In the genomic region with DNA sequence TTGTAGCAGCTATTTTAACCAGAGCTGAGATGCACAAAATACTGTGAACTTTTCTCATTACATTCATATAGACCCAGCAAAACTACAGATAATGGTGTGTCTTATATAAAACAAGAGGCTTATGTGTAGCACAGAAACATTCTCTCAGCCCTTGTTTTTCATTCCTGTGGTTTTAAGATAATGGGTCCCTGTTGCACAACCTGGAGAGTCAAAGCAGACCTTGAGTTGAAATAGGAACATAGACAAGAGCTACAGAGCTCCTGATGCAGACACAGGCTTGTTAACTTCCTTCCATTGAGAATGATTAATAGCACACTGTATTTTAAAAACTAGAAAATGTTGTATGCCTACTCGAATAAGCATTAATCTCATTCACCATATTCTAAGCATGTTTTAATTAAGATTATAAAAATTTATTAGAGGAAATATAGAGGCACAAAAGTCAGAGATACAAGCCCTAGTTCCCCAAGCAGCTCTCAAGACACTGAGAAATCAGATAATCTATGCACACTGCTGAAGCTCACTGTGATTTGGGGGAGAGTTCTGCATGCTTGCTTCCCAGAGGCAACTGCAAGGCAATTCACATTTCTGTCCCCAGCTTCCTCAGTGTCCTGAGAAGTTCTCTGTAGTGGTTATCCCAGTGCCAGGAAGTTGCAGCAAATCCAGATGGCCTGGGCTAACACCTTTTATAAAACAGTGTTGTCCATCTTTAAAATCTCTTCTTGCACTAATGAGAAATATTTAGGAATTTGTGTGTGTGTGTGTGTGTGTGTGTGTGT, we compare ENCODE assay signal across 23 mouse cellular contexts.
DNase-seq lines count a peak whose midpoint lies in the region; ATAC-seq and TF ChIP-seq lines count a peak whose summit lies in the region.
"Had no signal": no experiment of that assay in that cellular context is flagged by ENCODE, and none has a peak within 500 bp of the region (broad histone marks: within the 10 kb centered on the region; RNA-seq: fewer than 3 reads in every experiment).

No protein-coding gene starts in this region.

- no peaks in the 10 kb centered on the region for H3K79me2 ChIP-seq in myocyte (ENCODE audit: control insufficient read depth, insufficient read depth)

- peak; percentile 83 for ATAC-seq in Patski
- ATAC-seq in kidney, embryonic 14.5 days (ENCODE audit: low FRiP score, low TSS enrichment): no peak
- ATAC-seq: CD4-positive, CD25-positive, alpha-beta regulatory T cell, adult 4 months; forebrain, embryonic 16.5 days; hindbrain, embryonic 16.5 days; inflammation-experienced regulatory T-cells, adult 6 months had no signal

- no peaks in the 10 kb centered on the region for H3K9me3 ChIP-seq in kidney, embryonic 14.5 days (ENCODE audit: control insufficient read depth, low read length)
- H3K9me3 ChIP-seq: embryonic facial prominence, embryonic 12.5 days; forebrain, embryonic 12.5 days; G1E; heart, embryonic 13.5 days; hindbrain, embryonic 12.5 days had no signal

- no peak overlapping the region for H3K27ac ChIP-seq in kidney, embryonic 14.5 days (ENCODE audit: low read depth, low read length)
- H3K27ac ChIP-seq: embryonic facial prominence, embryonic 12.5 days; forebrain, embryonic 12.5 days; heart, embryonic 13.5 days; hindbrain, embryonic 12.5 days had no signal

- 61% methylated on average over 1 of the region's 1 CpGs for WGBS in kidney, embryonic 14.5 days

- TF ChIP-seq POLR2A in myocyte (IDR thresholded peaks at IDR 0.05; ENCODE audit: insufficient read length, low read depth): no peak

- no peak overlapping the region for H3K9ac ChIP-seq in kidney, embryonic 14.5 days (ENCODE audit: low read depth, low read length)
- H3K9ac ChIP-seq: embryonic facial prominence, embryonic 12.5 days; forebrain, embryonic 12.5 days; heart, embryonic 13.5 days; hindbrain, embryonic 12.5 days had no signal

- H3K4me3 ChIP-seq in myocyte: no peak overlapping the region
- no peak overlapping the region for H3K4me3 ChIP-seq in kidney, embryonic 14.5 days (ENCODE audit: low read length)
- H3K4me3 ChIP-seq: embryonic facial prominence, embryonic 12.5 days; forebrain, embryonic 12.5 days; heart, embryonic 13.5 days; hindbrain, embryonic 12.5 days had no signal

- H3K27me3 ChIP-seq in Patski (no peaks in the 10 kb centered on the region), myocyte (ENCODE audit: control insufficient read depth, insufficient read depth, insufficient read length) (no peaks in the 10 kb centered on the region)
- no peaks in the 10 kb centered on the region for H3K27me3 ChIP-seq in kidney, embryonic 14.5 days (ENCODE audit: control insufficient read depth, insufficient read depth, low read length)
- H3K27me3 ChIP-seq: embryonic facial prominence, embryonic 12.5 days; forebrain, embryonic 12.5 days; heart, embryonic 13.5 days; hindbrain, embryonic 12.5 days had no signal

- DNase-seq in adrenal gland, adult 2 months: peak; percentile 27
- DNase-seq in adrenal gland, postnatal 10 days: no peak
- peak; percentile 47 for DNase-seq in ovary, adult 18-20 months (ENCODE audit: low spot score)
- DNase-seq in ovary, postnatal 14 days (ENCODE audit: low spot score): no peak
- DNase-seq in Patski (ENCODE audit: low read depth, low spot score): no peak
- no peak for DNase-seq in cerebellum, postnatal 36 days
- DNase-seq: adrenal gland, postnatal 14 days; cerebellum, adult 18-20 months; cerebellum, postnatal 10 days; gastrocnemius, postnatal 10 days; heart, postnatal 4 days; kidney, adult 11 months had no signal

- H3K4me1 ChIP-seq in kidney, embryonic 14.5 days (ENCODE audit: control insufficient read depth, insufficient read depth, low read length): no peaks in the 10 kb centered on the region
- H3K4me1 ChIP-seq: embryonic facial prominence, embryonic 12.5 days; forebrain, embryonic 12.5 days; heart, embryonic 13.5 days; hindbrain, embryonic 12.5 days had no signal

- in situ Hi-C loops in Patski (cut with MboI; ENCODE audit: low pct_unique_long_range_greater_than_20kb): no loop called here

- H3K4me2 ChIP-seq in myocyte (ENCODE audit: low read depth): no peak overlapping the region
- no peak overlapping the region for H3K4me2 ChIP-seq in kidney, embryonic 14.5 days (replicated peaks; ENCODE audit: low read depth, low read length)
- H3K4me2 ChIP-seq: embryonic facial prominence, embryonic 12.5 days; forebrain, embryonic 12.5 days; heart, embryonic 13.5 days; hindbrain, embryonic 12.5 days had no signal

- H3K36me3 ChIP-seq in myocyte (ENCODE audit: control insufficient read depth, insufficient read depth): no peaks in the 10 kb centered on the region
- H3K36me3 ChIP-seq in kidney, embryonic 14.5 days (ENCODE audit: control insufficient read depth, insufficient read depth, low read length): no peaks in the 10 kb centered on the region
- H3K36me3 ChIP-seq: embryonic facial prominence, embryonic 12.5 days; forebrain, embryonic 12.5 days; G1E; heart, embryonic 13.5 days; hindbrain, embryonic 12.5 days had no signal

- POLR2A ChIA-PET in Patski (lab: Charles Lee): no interaction called here

- no peak for TF ChIP-seq CTCF in Patski (IDR thresholded peaks at IDR 0.05)

- H3ac ChIP-seq in myocyte (ENCODE audit: control insufficient read depth, insufficient read length): no peak overlapping the region

- CTCF ChIA-PET in Patski (lab: Charles Lee): interaction anchor here (1.2 to 2.3 kb wide), 5 partner anchors 11 to 658 kb away, joined by 3 to 7 read pairs (median 4); no protein-coding TSS in a partner anchor

TF ChIP-seq in myocyte, 11 proteins besides CTCF, POLR2A, EP300 and RAD21:
- TF ChIP-seq CEBPB (IDR thresholded peaks at IDR 0.05; ENCODE audit: insufficient read depth, poor library complexity, severe bottlenecking): peak; percentile 92
- TF ChIP-seq E2F4 (IDR thresholded peaks at IDR 0.05; ENCODE audit: insufficient read depth): no peak
- no peak for TF ChIP-seq TCF3 (IDR thresholded peaks at IDR 0.05; ENCODE audit: insufficient read length, low read depth)
- no peak for TF ChIP-seq SRF (IDR thresholded peaks at IDR 0.05; ENCODE audit: control insufficient read depth, insufficient read length, low read depth)
TF ChIP-seq in myocyte: peak in this region for 1.

Comparison
In these comparisons a context has a peak if more than half of its experiments do, and no peak if none do; other contexts are left out.
1. DNase-seq: peak in adrenal gland, adult 2 months (single experiment) and ovary, adult 18-20 months (single experiment); none in adrenal gland, postnatal 10 days (single experiment), ovary, postnatal 14 days (single experiment), Patski (single experiment) and cerebellum, postnatal 36 days (0 of 2).